Mouse (Mus musculus) heart, adult 2 months (tissue): ENCODE measurements around the gene Thap12.

Source experiments
- CTCF ChIP-seq: fragments of 200-600 bp; IDR thresholded peaks from 2 replicates; pipeline ENCODE4 v1.8.1; 2022; ENCODE audit warnings: antibody characterized with exemption, mild to moderate bottlenecking, moderate library complexity
- POLR2A ChIP-seq: fragments of 200-500 bp; IDR thresholded peaks from 2 replicates; pipeline ENCODE4 v1.6.1; 2011; ENCODE audit warnings: mild to moderate bottlenecking, low read depth, low read length, control low read depth; ENCODE audit not compliant: insufficient read depth

GRCm38 (mm10) chr7:98721623-98722022 lies 18.7 kb downstream of the Thap12 start:
- TF ChIP-seq CTCF (no peak), POLR2A (no peak)
